Mouse (Mus musculus): Measurements from ENCODE around the gene Fblim1. TPM values are rescaled to one million over a fixed set of nuclear protein-coding genes. Genes with fewer than 3 reads are reported as not detected.
A peak's percentile ranks its signal among the peaks of the same experiment; 100 is the strongest.
"Not testable (repeated sequence)": the region's sequence is repeated elsewhere in the genome, so short reads cannot be mapped to it uniquely, and the experiment has no call there.

Gene Fblim1
- polyA plus RNA-seq, 1 experiment from 2014 or later: 58.1 TPM

- H3K36me3 ChIP-seq (ENCODE audit: insufficient read depth, low read length); H3K4me1 ChIP-seq (replicated peaks; ENCODE audit: insufficient read depth, low read length); H3K9me3 ChIP-seq (replicated peaks; ENCODE audit: low read length); ATAC-seq (replicated peaks; ENCODE audit: low FRiP score, low read depth); H3K27me3 ChIP-seq (ENCODE audit: insufficient read depth, low read length); H3K9ac ChIP-seq (ENCODE audit: low read depth, low read length); H3K4me2 ChIP-seq (ENCODE audit: low read length); DNase-seq (ENCODE audit: low spot score); H3K4me3 ChIP-seq (replicated peaks; ENCODE audit: low read depth, low read length): not testable (repeated sequence)
- peak overlapping the region; percentile 77; the same call in 1 of the 2 replicates for H3K27ac ChIP-seq
- 0 out of 2 replicates have a peak, but pooled peaks have one; percentile 24 for TF ChIP-seq CTCF (IDR thresholded peaks at IDR 0.05; ENCODE audit: low read depth)
- WGBS: 79% methylated on average over 5 of the region's 5 CpGs
These were observed 44.5 kb downstream of the Fblim1 start for GRCm38 (mm10) chr4:141561331-141561919.

GRCm38 (mm10) chr4:141559898-141560263, 46.0 kb downstream of the Fblim1 start:
- Histone ChIP-seq H3K27ac (peak overlapping the region; percentile 94), H3K4me2 (ENCODE audit: low read length) (peak overlapping the region; percentile 81), H3K9me3 (replicated peaks; ENCODE audit: low read length) (no peaks in the 10 kb centered on the region), H3K27me3 (ENCODE audit: insufficient read depth, low read length) (no peaks in the 10 kb centered on the region), H3K4me1 (replicated peaks; ENCODE audit: insufficient read depth, low read length) (peaks cover 3% of the 10 kb centered on the region; the same call in 1 of the 2 replicates), H3K9ac (ENCODE audit: low read depth, low read length) (peak overlapping the region; percentile 58), H3K4me3 (replicated peaks; ENCODE audit: low read depth, low read length) (peak overlapping the region; percentile 35), H3K36me3 (ENCODE audit: insufficient read depth, low read length) (no peaks in the 10 kb centered on the region)
- DNase-seq (ENCODE audit: low spot score): peak; percentile 88
- peak; percentile 54 for ATAC-seq (replicated peaks; ENCODE audit: low FRiP score, low read depth)
- 1% methylated on average over 9 of the region's 9 CpGs for WGBS
- peak; percentile 93 for TF ChIP-seq CTCF (IDR thresholded peaks at IDR 0.05; ENCODE audit: low read depth)

- TF ChIP-seq CTCF (IDR thresholded peaks at IDR 0.05; ENCODE audit: low read depth): no peak
- Histone ChIP-seq H3K27me3 (ENCODE audit: insufficient read depth, low read length) (no peaks in the 10 kb centered on the region), H3K9me3 (replicated peaks; ENCODE audit: low read length) (no peaks in the 10 kb centered on the region), H3K9ac (ENCODE audit: low read depth, low read length) (peak overlapping the region; percentile 58), H3K4me1 (replicated peaks; ENCODE audit: insufficient read depth, low read length) (peaks cover 3% of the 10 kb centered on the region; the same call in 1 of the 2 replicates), H3K27ac (peak overlapping the region; percentile 94), H3K36me3 (ENCODE audit: insufficient read depth, low read length) (no peaks in the 10 kb centered on the region), H3K4me2 (ENCODE audit: low read length) (peak overlapping the region; percentile 81), H3K4me3 (replicated peaks; ENCODE audit: low read depth, low read length) (peak overlapping the region; percentile 35)
- WGBS: under 1% methylated on average over 30 of the region's 30 CpGs
- peak; percentile 89 for DNase-seq (ENCODE audit: low spot score)
- ATAC-seq (replicated peaks; ENCODE audit: low FRiP score, low read depth): peak; percentile 75
These were observed 46.6 kb downstream of the Fblim1 start for GRCm38 (mm10) chr4:141559131-141559897.

- H3K4me3 ChIP-seq (replicated peaks; ENCODE audit: low read depth, low read length): 0 out of 2 replicates have a peak overlapping the region, but pooled peaks have one; percentile 35
- peak overlapping the region; percentile 94 for H3K27ac ChIP-seq
- H3K9ac ChIP-seq (ENCODE audit: low read depth, low read length): peak overlapping the region; percentile 31; the same call in 1 of the 2 replicates
- no peaks in the 10 kb centered on the region for H3K9me3 ChIP-seq (replicated peaks; ENCODE audit: low read length)
- H3K4me1 ChIP-seq (replicated peaks; ENCODE audit: insufficient read depth, low read length): peaks cover 3% of the 10 kb centered on the region; the same call in 1 of the 2 replicates
- 17% methylated on average over 16 of the region's 16 CpGs for WGBS
- peak overlapping the region; percentile 81 for H3K4me2 ChIP-seq (ENCODE audit: low read length)
- ATAC-seq (replicated peaks; ENCODE audit: low FRiP score, low read depth) (no peak), DNase-seq (ENCODE audit: low spot score) (no peak)
- no peak for TF ChIP-seq CTCF (IDR thresholded peaks at IDR 0.05; ENCODE audit: low read depth)
- H3K36me3 ChIP-seq (ENCODE audit: insufficient read depth, low read length): no peaks in the 10 kb centered on the region
- no peaks in the 10 kb centered on the region for H3K27me3 ChIP-seq (ENCODE audit: insufficient read depth, low read length)
These were observed 47.2 kb downstream of the Fblim1 start for GRCm38 (mm10) chr4:141558658-141559057.

GRCm38 (mm10) chr4:141556163-141556562, 49.7 kb downstream of the Fblim1 start:
- not testable (repeated sequence) for H3K4me1 ChIP-seq (replicated peaks; ENCODE audit: insufficient read depth, low read length); H3K9ac ChIP-seq (ENCODE audit: low read depth, low read length); H3K4me2 ChIP-seq (ENCODE audit: low read length); H3K27me3 ChIP-seq (ENCODE audit: insufficient read depth, low read length); H3K9me3 ChIP-seq (replicated peaks; ENCODE audit: low read length); H3K4me3 ChIP-seq (replicated peaks; ENCODE audit: low read depth, low read length); H3K27ac ChIP-seq; H3K36me3 ChIP-seq (ENCODE audit: insufficient read depth, low read length); ATAC-seq (replicated peaks; ENCODE audit: low FRiP score, low read depth); DNase-seq (ENCODE audit: low spot score)
- 94% methylated on average over 5 of the region's 6 CpGs for WGBS

- H3K36me3 ChIP-seq (ENCODE audit: insufficient read depth, low read length); H3K27me3 ChIP-seq (ENCODE audit: insufficient read depth, low read length): not testable (repeated sequence)
- 85% methylated on average over 6 of the region's 9 CpGs for WGBS
These were observed 51.5 kb downstream of the Fblim1 start for GRCm38 (mm10) chr4:141554255-141554865.

More at GRCm38 (mm10) chr4:141554255-141554865, 51.5 kb downstream of the Fblim1 start:
- not testable (repeated sequence) for H3K9me3 ChIP-seq (replicated peaks; ENCODE audit: low read length); H3K9ac ChIP-seq (ENCODE audit: low read depth, low read length); H3K4me2 ChIP-seq (ENCODE audit: low read length); ATAC-seq (replicated peaks; ENCODE audit: low FRiP score, low read depth); H3K27ac ChIP-seq; H3K4me1 ChIP-seq (replicated peaks; ENCODE audit: insufficient read depth, low read length); H3K4me3 ChIP-seq (replicated peaks; ENCODE audit: low read depth, low read length); DNase-seq (ENCODE audit: low spot score)

Measured in kidney, postnatal 0 days (tissue).